Mouse (Mus musculus) G1E-ER4 (cell line): ENCODE measurements around the gene Eml6. TPM values are rescaled to one million over a fixed set of nuclear protein-coding genes. Genes with fewer than 3 reads are reported as not detected.

Experiments used
- GATA1 ChIP-seq: IDR thresholded peaks from one replicate; pipeline ENCODE4 v1.8.0; 2012; ENCODE audit warnings: low read length, inconsistent platforms
- polyA plus RNA-seq: library from polyadenylated mRNA; stranded (reverse); fragments of >175 nt; gene quantifications from 2 replicates; pipeline ENCODE4 v1.2.3, GENCODE M21; 2012

The Eml6 gene
- polyA plus RNA-seq, 1 experiment = not detected

- no peak for TF ChIP-seq GATA1
These were observed 279.6 kb downstream of the Eml6 start for GRCm38 (mm10) chr11:29746203-29746602.

- TF ChIP-seq GATA1 = no peak
These were observed 280.3 kb downstream of the Eml6 start for GRCm38 (mm10) chr11:29745513-29745912.

- no peak for TF ChIP-seq GATA1
These were observed 280.9 kb downstream of the Eml6 start for GRCm38 (mm10) chr11:29744760-29745430.

GRCm38 (mm10) chr11:29739752-29740151 lies 286.1 kb downstream of the Eml6 start:
- TF ChIP-seq GATA1 = no peak

GRCm38 (mm10) chr11:29727901-29728300 lies 297.9 kb downstream of the Eml6 start:
- no peak for TF ChIP-seq GATA1

- no peak for TF ChIP-seq GATA1
These were observed 300.2 kb downstream of the Eml6 start for GRCm38 (mm10) chr11:29725610-29726009.

- no peak for TF ChIP-seq GATA1
These were observed 300.7 kb downstream of the Eml6 start for GRCm38 (mm10) chr11:29725167-29725566.

GRCm38 (mm10) chr11:29724213-29724612 lies 301.6 kb downstream of the Eml6 start:
- no peak for TF ChIP-seq GATA1

- no peak for TF ChIP-seq GATA1
These were observed 306.2 kb downstream of the Eml6 start for GRCm38 (mm10) chr11:29719597-29719996.

- TF ChIP-seq GATA1 = no peak
These were observed 307.3 kb downstream of the Eml6 start for GRCm38 (mm10) chr11:29718541-29718940.

GRCm38 (mm10) chr11:29715499-29715898 lies 310.3 kb downstream of the Eml6 start:
- no peak for TF ChIP-seq GATA1

GRCm38 (mm10) chr11:29714789-29715188 lies 311.0 kb downstream of the Eml6 start:
- TF ChIP-seq GATA1 = no peak

- no peak for TF ChIP-seq GATA1
These were observed 311.7 kb downstream of the Eml6 start for GRCm38 (mm10) chr11:29714114-29714513.

- TF ChIP-seq GATA1 = no peak
These were observed 316.3 kb downstream of the Eml6 start for GRCm38 (mm10) chr11:29709512-29709911.

- TF ChIP-seq GATA1 = no peak
These were observed 319.0 kb downstream of the Eml6 start for GRCm38 (mm10) chr11:29706845-29707244.

- no peak for TF ChIP-seq GATA1
These were observed 320.6 kb downstream of the Eml6 start for GRCm38 (mm10) chr11:29705263-29705662.

GRCm38 (mm10) chr11:29702721-29703120 lies 323.1 kb downstream of the Eml6 start:
- no peak for TF ChIP-seq GATA1

GRCm38 (mm10) chr11:29694754-29695153 lies 331.1 kb downstream of the Eml6 start:
- TF ChIP-seq GATA1 = no peak
